Mouse (Mus musculus) CH12.LX (cell line): Measurements from ENCODE around the gene Sephs2. TPM values are rescaled to one million over a fixed set of nuclear protein-coding genes. Genes with fewer than 3 reads are reported as not detected.

Source experiments
- DNase-seq: peaks from one replicate; pipeline ENCODE4 v3.0.0-alpha.2; 2013; ENCODE audit errors: extremely low read depth
- H3K27ac ChIP-seq: 2 replicates; pipeline ENCODE4 v1.5.1; 2012; ENCODE audit warnings: low read depth, mild to moderate bottlenecking, control low read depth, moderate library complexity; ENCODE audit not compliant: insufficient read depth
- H3K27me3 ChIP-seq: replicated peaks from 2 replicates; pipeline ENCODE3; 2012; ENCODE audit warnings: inconsistent platforms
- H3K36me3 ChIP-seq, 2 experiments: replicated peaks in 1 of 2; 2 replicates each; pipeline versions ENCODE3 to v1.6.1; 2012; ENCODE audit warnings: inconsistent platforms in 1 of 2, low read length in 1 of 2, mild to moderate bottlenecking in 1 of 2, mixed read lengths in 1 of 2, moderate library complexity in 1 of 2; ENCODE audit not compliant: control insufficient read depth in 1 of 2, insufficient read depth in 1 of 2
- H3K4me1 ChIP-seq, 2 experiments: 2 replicates each; pipeline ENCODE4 v1.6.1; 2012; ENCODE audit warnings: inconsistent platforms in 1 of 2, moderate library complexity in 1 of 2; ENCODE audit not compliant: insufficient read depth in 2 of 2, control insufficient read depth in 1 of 2
- H3K4me2 ChIP-seq: 2 replicates; pipeline ENCODE4 v1.6.1; 2012; ENCODE audit warnings: low read depth, mild to moderate bottlenecking, control low read depth; ENCODE audit not compliant: poor library complexity, insufficient read depth, severe bottlenecking
- H3K4me3 ChIP-seq, 3 experiments: fragments of 150-350 bp in 1 of 3; sonication (generic) in 1 of 3; replicated peaks in 1 of 3; 2 replicates each; pipeline versions ENCODE3 to v1.5.1; 2011 to 2012; ENCODE audit warnings: low read depth in 2 of 3, low read length in 2 of 3, mild to moderate bottlenecking in 2 of 3, moderate library complexity in 2 of 3, control low read depth in 1 of 3, improper control_type of control experiment in 1 of 3, inconsistent platforms in 1 of 3, mixed read lengths in 1 of 3; ENCODE audit not compliant: poor library complexity in 1 of 3
- H3K79me2 ChIP-seq: replicated peaks from 2 replicates; pipeline ENCODE4 v1.6.1; 2012; ENCODE audit warnings: mild to moderate bottlenecking, moderate library complexity; ENCODE audit not compliant: control insufficient read depth, poor library complexity, insufficient read depth, severe bottlenecking; ENCODE audit errors: extremely low read depth
- H3K9ac ChIP-seq: 2 replicates; pipeline ENCODE4 v1.6.1; 2012; ENCODE audit warnings: low read depth, mild to moderate bottlenecking, control low read depth, moderate library complexity; ENCODE audit not compliant: insufficient read depth
- H3K9me3 ChIP-seq: replicated peaks from 2 replicates; pipeline ENCODE3; 2012; ENCODE audit warnings: low read length, inconsistent platforms, mixed read lengths
- BHLHE40 ChIP-seq: IDR thresholded peaks from 2 replicates; pipeline ENCODE4 v1.6.1; 2011; ENCODE audit warnings: mild to moderate bottlenecking, low read depth, low read length, improper control_type of control experiment
- CHD1 ChIP-seq: IDR thresholded peaks from 2 replicates; pipeline ENCODE4 v1.6.1; 2012; ENCODE audit warnings: low read depth, low read length, improper control_type of control experiment, inconsistent platforms
- CHD2 ChIP-seq: IDR thresholded peaks from 2 replicates; pipeline ENCODE4 v1.6.1; 2011; ENCODE audit warnings: low read length, improper control_type of control experiment
- CTCF ChIP-seq, 2 experiments: IDR thresholded peaks in 1 of 2; conservative IDR thresholded peaks in 1 of 2; 2 replicates each; pipeline ENCODE4 v1.5.1; 2011 to 2012; ENCODE audit warnings: low read depth in 2 of 2, low read length in 2 of 2, improper control_type of control experiment in 1 of 2, inconsistent platforms in 1 of 2, mild to moderate bottlenecking in 1 of 2, moderate library complexity in 1 of 2
- E2F4 ChIP-seq: IDR thresholded peaks from 2 replicates; pipeline ENCODE4 v1.6.1; 2011; ENCODE audit warnings: low read depth, low read length, improper control_type of control experiment; ENCODE audit not compliant: insufficient replicate concordance
- ELF1 ChIP-seq: IDR thresholded peaks from 2 replicates; pipeline ENCODE4 v1.6.1; 2014; ENCODE audit warnings: low read depth, mild to moderate bottlenecking, inconsistent platforms, low read length, improper control_type of control experiment
- EP300 ChIP-seq: IDR thresholded peaks from 2 replicates; pipeline ENCODE4 v1.6.1; 2011; ENCODE audit warnings: low read length, improper control_type of control experiment
- ETS1 ChIP-seq: conservative IDR thresholded peaks from 2 replicates; pipeline ENCODE4 v1.6.1; 2012; ENCODE audit warnings: low read depth, mild to moderate bottlenecking, inconsistent platforms, low read length, improper control_type of control experiment, moderate library complexity
- GABPA ChIP-seq: IDR thresholded peaks from 2 replicates; pipeline ENCODE4 v1.6.1; 2012; ENCODE audit warnings: low read depth, low read length, improper control_type of control experiment, inconsistent platforms; ENCODE audit not compliant: insufficient replicate concordance
- HCFC1 ChIP-seq: IDR thresholded peaks from 2 replicates; pipeline ENCODE4 v1.6.1; 2012; ENCODE audit warnings: low read depth, mild to moderate bottlenecking, inconsistent platforms, low read length, improper control_type of control experiment
- IRF4 ChIP-seq: IDR thresholded peaks from 2 replicates; pipeline ENCODE4 v1.6.1; 2014; ENCODE audit warnings: low read depth, mild to moderate bottlenecking, inconsistent platforms, low read length, improper control_type of control experiment
- JUN ChIP-seq: IDR thresholded peaks from 2 replicates; pipeline ENCODE4 v1.6.1; 2011; ENCODE audit warnings: low read depth, mild to moderate bottlenecking, low read length, improper control_type of control experiment, moderate library complexity; ENCODE audit not compliant: insufficient read depth
- JUND ChIP-seq: conservative IDR thresholded peaks from 2 replicates; pipeline ENCODE4 v1.6.1; 2011; ENCODE audit warnings: low read depth, low read length, improper control_type of control experiment
- KAT2A ChIP-seq: IDR thresholded peaks from 2 replicates; pipeline ENCODE4 v1.6.1; 2012; ENCODE audit warnings: low read length, improper control_type of control experiment, inconsistent platforms; ENCODE audit not compliant: insufficient replicate concordance
- MAFK ChIP-seq: IDR thresholded peaks from 2 replicates; pipeline ENCODE4 v1.6.1; 2011; ENCODE audit warnings: low read length, improper control_type of control experiment; ENCODE audit not compliant: insufficient replicate concordance
- MAX ChIP-seq: IDR thresholded peaks from 2 replicates; pipeline ENCODE4 v1.6.1; 2011; ENCODE audit warnings: low read length, improper control_type of control experiment
- MAZ ChIP-seq: IDR thresholded peaks from 2 replicates; pipeline ENCODE4 v1.6.1; 2012; ENCODE audit warnings: low read depth, mild to moderate bottlenecking, inconsistent platforms, low read length, improper control_type of control experiment, moderate library complexity
- MEF2A ChIP-seq: IDR thresholded peaks from 2 replicates; pipeline ENCODE4 v1.6.1; 2014; ENCODE audit warnings: low read depth, mild to moderate bottlenecking, inconsistent platforms, low read length, improper control_type of control experiment, borderline replicate concordance
- MXI1 ChIP-seq: IDR thresholded peaks from 2 replicates; pipeline ENCODE4 v1.6.1; 2011; ENCODE audit warnings: mild to moderate bottlenecking, low read depth, low read length, improper control_type of control experiment
- MYC ChIP-seq: IDR thresholded peaks from 2 replicates; pipeline ENCODE4 v1.6.1; 2011; ENCODE audit warnings: low read depth, mild to moderate bottlenecking, improper control_type of control experiment, low read length
- NELFE ChIP-seq: IDR thresholded peaks from 2 replicates; pipeline ENCODE4 v1.6.1; 2011; ENCODE audit warnings: low read depth, low read length, improper control_type of control experiment
- NRF1 ChIP-seq: IDR thresholded peaks from 2 replicates; pipeline ENCODE4 v1.6.1; 2014; ENCODE audit warnings: low read depth, mild to moderate bottlenecking, inconsistent platforms, low read length, improper control_type of control experiment, moderate library complexity
- PAX5 ChIP-seq: IDR thresholded peaks from 2 replicates; pipeline ENCODE4 v1.6.1; 2012; ENCODE audit warnings: low read length, inconsistent platforms, mixed read lengths
- POLR2A ChIP-seq: IDR thresholded peaks from 2 replicates; pipeline ENCODE4 v1.6.1; 2011; ENCODE audit warnings: low read depth, mild to moderate bottlenecking, improper control_type of control experiment, low read length
- POLR2AphosphoS2 ChIP-seq: IDR thresholded peaks from 2 replicates; pipeline ENCODE4 v1.6.1; 2011; ENCODE audit warnings: low read depth, low read length, improper control_type of control experiment
- RAD21 ChIP-seq: IDR thresholded peaks from 2 replicates; pipeline ENCODE4 v1.6.1; 2011; ENCODE audit warnings: low read depth, mild to moderate bottlenecking, low read length, improper control_type of control experiment, moderate library complexity
- RCOR1 ChIP-seq: conservative IDR thresholded peaks from 2 replicates; pipeline ENCODE4 v1.6.1; 2012; ENCODE audit warnings: low read depth, mild to moderate bottlenecking, inconsistent platforms, low read length, improper control_type of control experiment
- SIN3A ChIP-seq: IDR thresholded peaks from 2 replicates; pipeline ENCODE4 v1.6.1; 2012; ENCODE audit warnings: low read length, improper control_type of control experiment, inconsistent platforms
- SMC3 ChIP-seq: IDR thresholded peaks from 2 replicates; pipeline ENCODE4 v1.6.1; 2011; ENCODE audit warnings: low read depth, low read length, improper control_type of control experiment
- TBP ChIP-seq: conservative IDR thresholded peaks from 2 replicates; pipeline ENCODE4 v1.6.1; 2011; ENCODE audit warnings: low read depth, low read length, improper control_type of control experiment
- TCF12 ChIP-seq: IDR thresholded peaks from 2 replicates; pipeline ENCODE4 v1.6.1; 2014; ENCODE audit warnings: low read depth, mild to moderate bottlenecking, inconsistent platforms, low read length, improper control_type of control experiment
- UBTF ChIP-seq: IDR thresholded peaks from 2 replicates; pipeline ENCODE4 v1.6.1; 2012; ENCODE audit warnings: low read depth, mild to moderate bottlenecking, inconsistent platforms, low read length, improper control_type of control experiment, moderate library complexity
- USF1 ChIP-seq: IDR thresholded peaks from 2 replicates; pipeline ENCODE4 v1.6.1; 2014; ENCODE audit warnings: low read depth, mild to moderate bottlenecking, inconsistent platforms, low read length, improper control_type of control experiment
- USF2 ChIP-seq: conservative IDR thresholded peaks from 2 replicates; pipeline ENCODE4 v1.6.1; 2011; ENCODE audit warnings: low read depth, low read length, improper control_type of control experiment
- ZC3H11A ChIP-seq: IDR thresholded peaks from 2 replicates; pipeline ENCODE4 v1.6.1; 2012; ENCODE audit warnings: low read depth, mild to moderate bottlenecking, inconsistent platforms, low read length, improper control_type of control experiment
- ZKSCAN1 ChIP-seq: IDR thresholded peaks from 2 replicates; pipeline ENCODE4 v1.6.1; 2012; ENCODE audit warnings: low read depth, inconsistent platforms, low read length, improper control_type of control experiment, borderline replicate concordance
- ZMIZ1 ChIP-seq: IDR thresholded peaks from 2 replicates; pipeline ENCODE4 v1.6.1; 2012; ENCODE audit warnings: low read depth, mild to moderate bottlenecking, inconsistent platforms, low read length, improper control_type of control experiment
- ZNF384 ChIP-seq: IDR thresholded peaks from 2 replicates; pipeline ENCODE4 v1.6.1; 2012; ENCODE audit warnings: low read depth, low read length, improper control_type of control experiment, inconsistent platforms
- dilution Hi-C: fragments of 300-500 bp; cut with MboI; formaldehyde crosslinking; loops from 2 replicates; pipeline ENCODE4 v1.14.3; 2020; ENCODE audit warnings: low sequenced_read_pairs; ENCODE audit not compliant: extremely low pct_unique_long_range_greater_than_20kb, extremely low pct_ligation_motif_present
- in situ Hi-C: fragments of 300-500 bp; cut with MboI; formaldehyde crosslinking; loops from 3 replicates; pipeline ENCODE4 v1.14.3; 2019; ENCODE audit warnings: low sequenced_read_pairs, low pct_ligation_motif_present, low pct_unique_long_range_greater_than_20kb, mixed read lengths
- polyA plus RNA-seq: library from polyadenylated mRNA; unstranded; fragments of >175 nt; gene quantifications from 2 replicates; pipeline ENCODE4 v1.2.1, GENCODE M21; 2012; ENCODE audit warnings: low read depth; ENCODE audit not compliant: insufficient read length
- total RNA-seq, 2 experiments: library from RNA; depleted of rRNA; stranded (reverse); fragments of 300-350 nt in 1 of 2; fragments of >200 nt in 1 of 2; gene quantifications; 2 replicates each; pipeline ENCODE4 v1.2.3; 2012 to 2014

Sephs2 gene
- total and polyA plus RNA-seq, 3 experiments = 159 to 209 (median 203) TPM

DNA sequence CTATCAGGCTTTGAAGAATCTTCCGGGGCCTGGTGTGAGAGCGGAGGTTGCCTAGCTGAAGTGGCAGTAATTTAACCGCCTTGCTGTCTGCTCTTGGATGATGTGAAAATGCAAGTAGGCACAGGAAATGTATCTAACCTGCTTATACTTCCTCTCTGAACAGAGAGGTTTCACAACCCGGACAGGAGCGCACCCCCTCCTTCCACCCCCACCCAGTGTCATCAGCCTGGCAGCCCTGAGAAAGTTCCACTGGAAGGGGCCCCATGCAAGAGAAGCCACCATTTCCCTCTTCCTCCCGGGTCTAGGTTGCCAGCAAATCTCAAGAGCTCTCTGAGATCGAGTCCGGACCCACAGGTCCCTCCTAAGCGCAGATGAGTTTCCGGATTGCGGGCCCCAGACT is 22.2 kb upstream of the Sephs2 start, which contains the start of gene Itgal:
TSS of gene Itgal (plus strand) at position 163 of the 400 bp plus-strand sequence.
- DNase-seq = peak; percentile 86
- Histone ChIP-seq H3K9ac (peak within 1 kb of the TSS; percentile 93), H3K9me3 (no peaks in the 10 kb centered on the region), H3K79me2 (peaks cover 52% of the 10 kb centered on the region), H3K4me3 (peak within 1 kb of the TSS; percentile 64 to 75 (median 71)), H3K27me3 (no peaks in the 10 kb centered on the region), H3K4me2 (peak within 1 kb of the TSS; percentile 89), H3K4me1 (peaks cover 9 to 55% of the 10 kb centered on the region in 2 experiments), H3K27ac (peak within 1 kb of the TSS; percentile 93), H3K36me3 (peaks cover 18 to 20% of the 10 kb centered on the region in 2 experiments)
- in situ Hi-C loops (no loop called here), dilution Hi-C loops (no loop called here)
- TF ChIP-seq SIN3A (peak; percentile 93), TBP (peak; percentile 69; the same call in 1 of the 2 replicates), MEF2A (peak; percentile 79), RAD21 (no peak; the same call in 1 of the 2 replicates), ZKSCAN1 (no peak), ETS1 (peak; percentile 86), ZMIZ1 (0 out of 2 replicates have a peak, but pooled peaks have one; percentile 56), MAFK (peak; percentile 71), EP300 (peak; percentile 70; the same call in 1 of the 2 replicates), USF2 (no peak), GABPA (no peak), IRF4 (peak; percentile 92), UBTF (no peak), KAT2A (0 out of 2 replicates have a peak, but pooled peaks have one; percentile 44), MAZ (peak; percentile 98), E2F4 (no peak), SMC3 (peak; percentile 24; the same call in 1 of the 2 replicates), TCF12 (peak; percentile 90), ZC3H11A (no peak), HCFC1 (peak; percentile 63), MYC (no peak; the same call in 1 of the 2 replicates), POLR2AphosphoS2 (no peak), BHLHE40 (peak; percentile 56; the same call in 1 of the 2 replicates), ZNF384 (no peak; the same call in 1 of the 2 replicates), JUN (no peak), NRF1 (peak; percentile 45; the same call in 1 of the 2 replicates), JUND (no peak), POLR2A (peak; percentile 67), PAX5 (no peak), CHD1 (peak; percentile 40; the same call in 1 of the 2 replicates), MXI1 (peak; percentile 36), CTCF (conservative IDR thresholded peaks at IDR 0.05 in 1 of 2, IDR thresholded peaks at IDR 0.05 in 1 of 2; ENCODE audit: low read depth in 2 of 2, low read length in 2 of 2) (no peak), MAX (peak; percentile 69; the same call in 1 of the 2 replicates), NELFE (peak; percentile 76; the same call in 1 of the 2 replicates), ELF1 (peak; percentile 73), CHD2 (peak; percentile 91), RCOR1 (peak; percentile 75; the same call in 1 of the 2 replicates), USF1 (no peak)
